Mouse (Mus musculus) ES-E14 (cell line): Measurements from ENCODE around the gene Spag9.

Experiments used
- CHD2 ChIP-seq: IDR thresholded peaks from 2 replicates; pipeline ENCODE4 v1.6.1; 2014; ENCODE audit warnings: mild to moderate bottlenecking, low read depth, low read length, inconsistent platforms
- HCFC1 ChIP-seq: IDR thresholded peaks from 2 replicates; pipeline ENCODE4 v1.6.1; 2012; ENCODE audit warnings: low read length, inconsistent platforms, borderline replicate concordance; ENCODE audit not compliant: insufficient read depth
- MAFK ChIP-seq: IDR thresholded peaks from 2 replicates; pipeline ENCODE4 v1.6.1; 2014; ENCODE audit warnings: mild to moderate bottlenecking, low read depth, low read length, inconsistent platforms; ENCODE audit not compliant: insufficient read depth
- ZC3H11A ChIP-seq: IDR thresholded peaks from 2 replicates; pipeline ENCODE4 v1.6.1; 2012; ENCODE audit warnings: low read depth, mild to moderate bottlenecking, inconsistent platforms, low read length, borderline replicate concordance
- ZNF384 ChIP-seq: IDR thresholded peaks from 2 replicates; pipeline ENCODE4 v1.6.1; 2012; ENCODE audit warnings: low read depth, low read length, inconsistent platforms

- TF ChIP-seq ZNF384: no peak
- TF ChIP-seq MAFK: no peak
- no peak for TF ChIP-seq CHD2
- TF ChIP-seq ZC3H11A: no peak
- TF ChIP-seq HCFC1: no peak
These were observed 632 bp downstream of the Spag9 start for GRCm38 (mm10) chr11:93996306-93997140.
